Mouse (Mus musculus) embryo, embryonic 10.5 days (tissue): ENCODE measurements at regions not wholly inside any gene's neighbourhood (a gene's known extent, or its start where the extent isn't known, plus 50 kb on each side); places are given as distances from the start of the nearest gene placed in this dataset.
"Not testable (repeated sequence)": the region's sequence is repeated elsewhere in the genome, so short reads cannot be mapped to it uniquely, and the experiment has no call there.

Experiments used
- DNase-seq: peaks from one replicate; pipeline ENCODE4 v3.0.0-alpha.2; 2015; ENCODE audit warnings: low spot score

DNA sequence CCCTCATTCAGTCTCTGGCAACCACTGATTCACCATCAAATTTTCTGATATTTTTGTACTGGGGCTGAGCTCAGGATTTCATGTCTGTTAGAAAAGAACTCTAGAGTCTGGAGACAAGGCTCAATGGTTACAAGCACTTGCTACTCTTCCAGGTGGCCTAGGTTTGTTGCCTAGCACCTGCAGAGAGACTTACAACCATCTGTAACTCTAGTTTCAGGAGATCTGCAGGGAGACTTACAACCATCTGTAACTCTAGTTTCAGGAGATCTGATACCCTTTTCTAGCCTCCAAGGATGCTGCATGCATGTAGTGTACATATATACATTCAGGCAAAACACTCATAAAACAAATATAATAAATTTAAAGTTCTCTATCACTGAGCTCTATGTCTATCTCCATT, 166.1 kb downstream of the Akr1d1 start:
- no peak for DNase-seq

DNA sequence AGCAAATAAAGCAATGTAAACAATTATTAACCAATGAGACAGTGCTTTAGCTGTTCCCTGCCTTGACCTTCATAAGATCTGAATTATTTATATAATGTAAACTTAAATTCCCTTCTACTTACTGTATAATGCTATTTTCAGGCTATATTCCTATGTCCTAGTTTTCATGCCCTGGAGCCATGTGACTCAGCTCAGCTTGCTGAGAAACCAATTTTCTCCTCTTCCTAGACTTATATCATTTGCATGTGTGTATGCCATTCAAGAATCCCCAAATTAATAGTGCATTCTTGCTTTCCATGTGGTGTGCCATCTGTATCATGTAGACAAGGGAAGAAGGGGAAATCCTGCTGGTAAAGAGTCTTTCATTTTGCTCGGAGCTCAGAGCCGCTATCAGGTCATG, 166.7 kb upstream of the Trim24 start:
- DNase-seq, result no peak

- DNase-seq, result no peak
Measured at GRCm38 (mm10) chr6:37705733-37706145, 164.9 kb upstream of the Trim24 start.

- DNase-seq, result not testable (repeated sequence)
Measured at GRCm38 (mm10) chr6:37707671-37708070, 162.9 kb upstream of the Trim24 start.

DNA sequence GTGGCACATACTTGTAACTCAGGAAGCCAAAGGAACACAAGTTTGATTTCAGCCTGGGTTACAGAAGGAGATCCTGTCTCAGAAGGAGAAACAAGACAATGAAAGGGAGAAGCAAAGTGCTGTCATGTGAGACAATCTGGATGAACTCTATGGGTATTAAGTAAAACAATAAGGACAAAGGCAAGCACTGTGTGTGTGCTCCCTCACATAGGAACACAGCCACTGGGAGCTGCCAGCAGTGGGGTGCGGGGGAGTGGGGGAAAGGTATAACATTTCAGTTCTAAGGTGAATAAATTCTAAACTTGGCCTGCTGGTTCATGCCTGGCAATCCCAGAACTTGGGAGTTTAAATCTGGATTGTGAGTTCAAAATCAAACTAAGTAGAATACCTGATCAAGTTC, 158.8 kb upstream of the Trim24 start:
- no peak for DNase-seq

DNA sequence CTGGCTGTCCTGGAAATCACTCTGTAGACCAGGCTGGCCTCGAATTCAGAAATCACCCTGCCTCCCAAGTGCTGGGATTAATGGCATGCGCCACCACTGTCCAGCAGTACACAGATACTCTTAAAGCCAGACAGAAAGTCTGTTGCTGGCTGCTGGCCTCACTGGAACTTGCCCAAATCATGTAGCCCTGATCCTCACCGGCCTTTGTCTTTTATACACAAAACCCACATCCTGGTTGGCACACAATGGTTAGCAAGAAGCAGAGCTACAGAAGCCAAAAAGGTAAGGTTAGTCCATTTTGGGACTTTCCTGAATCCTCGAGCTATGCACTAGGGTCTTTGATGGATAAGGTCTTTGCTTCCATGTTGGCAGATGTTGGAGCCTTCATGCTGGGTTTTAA, 157.2 kb upstream of the Trim24 start:
- no peak for DNase-seq

DNA sequence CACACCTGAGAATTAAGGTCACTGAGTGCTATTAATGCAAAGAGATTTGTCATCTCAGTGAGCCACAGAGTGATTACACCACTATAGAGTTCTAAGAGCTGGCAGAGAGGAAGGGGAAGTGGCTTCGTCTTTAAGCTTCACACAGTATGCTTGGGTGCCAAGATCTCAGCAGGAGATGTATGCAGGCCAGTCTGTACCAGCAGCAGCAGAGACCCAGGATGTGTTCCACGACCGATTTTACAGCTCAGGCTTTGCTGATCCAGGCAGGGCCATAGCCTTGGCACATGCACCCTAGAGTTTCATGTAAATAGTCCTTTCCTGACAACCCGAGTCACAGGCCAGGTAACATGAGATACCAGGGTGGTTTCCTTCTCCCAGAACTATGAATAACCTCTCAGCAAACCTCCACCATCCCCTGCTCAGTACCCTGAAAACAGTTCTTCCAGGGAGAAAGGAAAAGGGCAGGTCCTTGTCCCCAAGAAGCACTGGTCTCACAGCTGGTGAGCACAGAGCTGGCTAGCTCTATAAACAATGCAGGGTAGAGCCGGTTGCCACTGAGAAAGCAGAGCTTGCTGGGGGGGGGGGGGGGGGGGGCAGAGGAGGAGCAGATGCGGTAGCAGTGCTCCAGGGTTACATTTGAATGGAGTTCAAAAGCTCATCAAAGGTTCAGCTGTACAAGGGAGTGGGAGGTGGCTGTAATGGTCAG, 156.2 kb upstream of the Trim24 start:
- peak; percentile 5 for DNase-seq

DNA sequence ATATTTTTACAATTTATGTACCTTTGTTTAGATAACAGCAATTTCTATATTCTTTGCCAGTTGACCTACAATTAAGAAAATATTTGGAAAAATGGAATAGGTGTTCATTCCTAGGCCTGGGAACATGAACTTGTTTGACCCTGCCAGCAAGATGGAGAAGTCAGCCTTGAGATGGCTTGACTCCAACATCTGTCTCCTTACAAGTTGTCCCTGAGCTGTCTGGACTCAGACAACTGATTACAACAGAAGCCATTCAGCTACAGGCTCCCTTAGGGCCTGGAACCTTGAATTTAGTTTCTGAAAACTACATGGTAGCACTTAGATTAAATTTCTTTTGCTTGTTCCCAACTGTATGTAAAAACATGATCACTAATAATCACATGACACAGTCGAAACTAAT, 148.9 kb upstream of the Trim24 start:
- no peak for DNase-seq

GRCm38 (mm10) chr6:37723337-37723736, 147.3 kb upstream of the Trim24 start:
- DNase-seq, result peak; percentile 29

DNA sequence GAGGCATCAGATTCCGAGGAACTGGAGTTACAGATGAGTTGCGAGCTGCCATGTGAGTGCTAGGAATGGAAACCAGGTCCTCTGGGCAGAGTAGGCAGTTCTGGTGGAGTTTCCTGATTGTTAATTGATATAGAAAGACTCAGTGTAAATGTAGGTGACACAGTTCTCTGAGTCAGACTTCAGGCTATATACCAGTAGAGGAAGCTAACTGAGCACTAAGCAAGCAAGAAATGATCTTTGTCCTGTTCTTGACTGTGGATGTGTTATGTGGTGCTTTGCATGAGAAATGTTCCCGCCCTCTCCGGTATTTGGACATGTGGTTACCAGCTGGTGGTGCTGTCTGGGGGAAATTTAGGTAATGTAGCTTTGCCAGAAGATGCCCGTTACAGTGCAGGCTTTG, 146.4 kb upstream of the Trim24 start:
- DNase-seq, result no peak

GRCm38 (mm10) chr6:37728621-37729020, 142.0 kb upstream of the Trim24 start:
- no peak for DNase-seq

- DNase-seq, result no peak
Measured at GRCm38 (mm10) chr6:37729165-37729564, 141.4 kb upstream of the Trim24 start.

- peak; percentile 24 for DNase-seq
Measured at GRCm38 (mm10) chr6:37730500-37731239, 139.9 kb upstream of the Trim24 start.

- peak; percentile 66 for DNase-seq
Measured at GRCm38 (mm10) chr6:37732385-37732784, 138.2 kb upstream of the Trim24 start.

DNA sequence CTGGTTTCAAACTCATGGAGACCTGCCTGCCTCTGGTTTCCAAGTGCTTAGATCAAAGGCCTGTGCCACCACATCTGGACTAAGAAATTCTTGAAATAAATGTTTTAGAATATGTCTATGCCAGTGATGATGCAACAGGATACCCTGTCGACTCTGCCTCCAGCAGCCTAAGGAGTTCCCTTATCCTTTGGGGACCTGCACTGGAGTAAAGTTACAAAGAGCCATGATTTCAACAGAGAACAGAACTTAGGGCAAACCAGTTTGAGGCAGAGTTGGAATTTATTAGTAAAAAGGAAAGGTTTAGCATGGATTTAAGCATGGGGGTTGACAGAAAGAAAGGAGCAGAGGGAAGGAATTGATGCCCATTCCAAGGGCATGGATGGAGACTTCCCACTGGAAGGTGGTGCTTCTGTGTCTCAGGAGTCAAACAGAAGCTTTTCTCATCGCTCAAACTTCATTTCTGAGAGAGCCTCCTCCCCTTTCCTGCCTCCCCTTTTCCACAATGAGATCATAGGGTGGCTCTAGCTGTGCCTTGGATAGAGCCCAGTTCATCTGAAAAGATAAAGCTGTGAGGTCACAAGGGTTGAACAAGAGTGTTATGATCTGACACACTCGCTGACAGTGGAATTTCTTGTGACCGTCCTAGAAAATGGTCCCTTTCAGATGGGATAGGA, 135.2 kb upstream of the Trim24 start:
- no peak for DNase-seq

GRCm38 (mm10) chr6:37735962-37736297, 134.7 kb upstream of the Trim24 start:
- no peak for DNase-seq

DNA sequence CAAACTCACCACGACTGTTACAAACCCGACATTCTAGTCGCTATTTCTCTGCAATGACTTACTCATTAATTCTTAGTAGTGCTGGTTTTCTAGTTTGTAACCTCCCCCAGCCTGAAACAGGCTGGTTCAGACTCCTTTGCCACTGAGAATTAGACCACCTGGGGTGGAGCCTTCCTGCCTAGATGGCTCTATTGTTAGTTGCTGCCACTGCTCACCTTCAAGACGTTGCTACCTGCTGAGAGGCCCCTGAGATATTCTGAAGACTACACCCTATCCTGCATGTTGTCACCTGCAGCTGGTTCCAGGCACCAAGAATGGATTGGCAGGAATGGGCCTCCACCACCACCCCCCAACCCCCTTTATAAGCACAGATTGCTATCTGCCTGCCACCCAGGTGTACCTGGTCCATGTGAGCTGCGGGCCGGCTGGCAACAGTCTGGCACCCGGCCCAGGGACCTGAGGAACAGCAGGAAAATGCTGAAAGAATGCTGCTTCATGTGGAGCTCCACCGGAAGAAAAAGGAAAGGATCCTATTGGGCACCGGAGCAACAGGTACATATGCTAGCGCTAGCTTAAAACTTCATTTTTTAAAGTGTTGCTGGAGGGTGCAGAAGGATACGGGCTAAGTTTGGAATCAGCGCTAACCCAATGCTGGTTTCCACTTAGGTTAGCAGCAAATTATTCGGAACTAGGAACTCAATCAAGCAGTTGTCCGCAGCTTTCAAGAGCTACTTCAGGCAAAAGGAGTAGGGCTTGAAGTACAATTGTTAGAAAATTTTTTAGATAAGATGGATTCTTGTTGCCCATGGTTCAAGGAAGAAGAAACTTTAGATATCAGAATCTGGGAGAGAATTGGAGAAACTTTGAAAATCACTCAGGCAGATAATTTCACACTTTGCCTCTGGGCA, 129.4 kb upstream of the Trim24 start:
- DNase-seq, result no peak

GRCm38 (mm10) chr6:37741916-37742315, 128.7 kb upstream of the Trim24 start:
- not testable (repeated sequence) for DNase-seq

GRCm38 (mm10) chr6:37744679-37745078, 125.9 kb upstream of the Trim24 start:
- no peak for DNase-seq

GRCm38 (mm10) chr6:37745393-37746100, 125.1 kb upstream of the Trim24 start:
- no peak for DNase-seq

DNA sequence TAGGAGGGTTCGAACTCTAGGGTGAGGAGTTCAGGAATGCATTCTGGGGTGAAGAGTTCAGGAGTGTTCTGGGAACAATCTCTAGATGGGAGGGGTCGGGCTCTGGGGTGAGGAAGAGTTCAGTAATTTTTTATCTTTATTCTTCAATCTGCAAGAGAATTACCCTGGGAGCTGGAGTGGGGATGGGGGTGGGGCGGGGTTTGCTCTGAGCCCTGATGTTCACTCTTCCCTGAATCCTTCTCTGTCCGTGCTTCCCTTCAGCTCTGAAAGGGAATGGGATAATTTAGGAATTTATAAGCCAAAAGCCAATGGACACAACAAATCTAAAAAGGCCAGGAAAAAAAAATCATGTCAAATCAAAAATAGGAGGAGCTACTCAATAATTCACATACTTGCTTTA, 122.8 kb upstream of the Trim24 start:
- not testable (repeated sequence) for DNase-seq
